Mouse (Mus musculus): Measurements from ENCODE around the gene Ccpg1.
A peak's percentile ranks its signal among the peaks of the same experiment; 100 is the strongest.

The Ccpg1 gene

DNA sequence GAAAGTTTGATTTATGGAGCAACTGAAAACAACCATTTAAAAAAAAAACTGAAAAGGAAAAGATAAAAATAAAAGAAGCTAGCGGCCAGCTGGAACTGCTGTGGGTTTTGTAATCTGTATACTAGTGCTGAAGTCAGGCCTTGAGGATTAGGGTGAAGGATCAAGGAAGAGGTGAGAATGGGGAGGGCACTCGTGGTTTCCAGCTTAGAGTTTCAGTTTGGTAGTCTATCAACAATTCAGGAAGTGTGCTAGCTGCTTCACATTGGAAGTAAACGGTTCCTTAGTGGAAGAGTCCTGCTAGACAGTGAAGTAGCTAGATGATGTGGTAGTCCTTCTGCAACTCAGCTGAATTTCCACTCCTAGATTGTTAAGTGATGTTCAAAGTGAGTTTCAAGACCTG is 23.2 kb downstream of the Ccpg1 start:
- Histone ChIP-seq H3K27me3 (ENCODE audit: control insufficient read depth, insufficient read depth, low read length, poor library complexity, severe bottlenecking) (no peaks in the 10 kb centered on the region), H3K36me3 (ENCODE audit: control insufficient read depth, insufficient read depth, low read length, poor library complexity, severe bottlenecking) (peaks cover 6% of the 10 kb centered on the region; the same call in 1 of the 2 replicates)
- DNase-seq (ENCODE audit: low read depth, low spot score), result no peak

GRCm38 (mm10) chr9:73012629-73013028 is 27.4 kb downstream of the Ccpg1 start:
- Histone ChIP-seq H3K36me3 (ENCODE audit: control insufficient read depth, insufficient read depth, low read length, poor library complexity, severe bottlenecking) (peaks cover 5% of the 10 kb centered on the region), H3K27me3 (ENCODE audit: control insufficient read depth, insufficient read depth, low read length, poor library complexity, severe bottlenecking) (no peaks in the 10 kb centered on the region)
- DNase-seq (ENCODE audit: low read depth, low spot score), result no peak

GRCm38 (mm10) chr9:73014724-73015123 is 29.5 kb downstream of the Ccpg1 start:
- H3K36me3 ChIP-seq (ENCODE audit: control insufficient read depth, insufficient read depth, low read length, poor library complexity, severe bottlenecking), result peaks cover 5% of the 10 kb centered on the region
- H3K27me3 ChIP-seq (ENCODE audit: control insufficient read depth, insufficient read depth, low read length, poor library complexity, severe bottlenecking), result no peaks in the 10 kb centered on the region
- no peak for DNase-seq (ENCODE audit: low read depth, low spot score)

- Histone ChIP-seq H3K27me3 (ENCODE audit: control insufficient read depth, insufficient read depth, low read length, poor library complexity, severe bottlenecking) (no peaks in the 10 kb centered on the region), H3K36me3 (ENCODE audit: control insufficient read depth, insufficient read depth, low read length, poor library complexity, severe bottlenecking) (peaks cover 1% of the 10 kb centered on the region)
- no peak for DNase-seq (ENCODE audit: low read depth, low spot score)
These were observed 34.6 kb downstream of the Ccpg1 start for GRCm38 (mm10) chr9:73019841-73020240.

DNA sequence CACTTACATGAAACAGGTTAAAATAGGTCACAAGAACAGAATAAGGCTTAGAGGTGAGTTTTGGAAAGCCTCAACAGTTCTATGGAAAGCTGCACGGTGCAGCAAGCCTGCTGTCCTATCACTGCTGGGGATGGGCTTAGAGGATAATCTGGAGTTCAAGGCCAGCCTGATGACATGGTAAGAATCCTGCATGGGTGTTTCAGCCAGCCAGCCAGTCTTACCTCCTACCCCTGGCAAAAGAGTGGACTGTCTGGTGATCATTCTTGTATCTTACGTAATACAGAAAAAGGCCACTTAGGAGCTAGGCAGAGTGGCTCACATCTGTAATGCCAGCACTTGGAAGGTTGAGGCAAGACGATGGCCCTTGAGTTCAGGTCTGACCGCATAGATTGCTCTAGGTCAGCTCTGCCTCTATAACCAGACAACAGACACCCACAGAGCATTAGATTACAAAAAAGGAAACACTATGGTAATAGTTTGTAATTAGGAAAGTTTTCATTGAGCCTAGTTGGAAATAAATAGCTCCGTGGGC is 35.4 kb downstream of the Ccpg1 start:
- no peak for DNase-seq (ENCODE audit: low read depth, low spot score)
- Histone ChIP-seq H3K27me3 (ENCODE audit: control insufficient read depth, insufficient read depth, low read length, poor library complexity, severe bottlenecking) (no peaks in the 10 kb centered on the region), H3K36me3 (ENCODE audit: control insufficient read depth, insufficient read depth, low read length, poor library complexity, severe bottlenecking) (no peaks in the 10 kb centered on the region; the same call in none of the 2 replicates)

DNA sequence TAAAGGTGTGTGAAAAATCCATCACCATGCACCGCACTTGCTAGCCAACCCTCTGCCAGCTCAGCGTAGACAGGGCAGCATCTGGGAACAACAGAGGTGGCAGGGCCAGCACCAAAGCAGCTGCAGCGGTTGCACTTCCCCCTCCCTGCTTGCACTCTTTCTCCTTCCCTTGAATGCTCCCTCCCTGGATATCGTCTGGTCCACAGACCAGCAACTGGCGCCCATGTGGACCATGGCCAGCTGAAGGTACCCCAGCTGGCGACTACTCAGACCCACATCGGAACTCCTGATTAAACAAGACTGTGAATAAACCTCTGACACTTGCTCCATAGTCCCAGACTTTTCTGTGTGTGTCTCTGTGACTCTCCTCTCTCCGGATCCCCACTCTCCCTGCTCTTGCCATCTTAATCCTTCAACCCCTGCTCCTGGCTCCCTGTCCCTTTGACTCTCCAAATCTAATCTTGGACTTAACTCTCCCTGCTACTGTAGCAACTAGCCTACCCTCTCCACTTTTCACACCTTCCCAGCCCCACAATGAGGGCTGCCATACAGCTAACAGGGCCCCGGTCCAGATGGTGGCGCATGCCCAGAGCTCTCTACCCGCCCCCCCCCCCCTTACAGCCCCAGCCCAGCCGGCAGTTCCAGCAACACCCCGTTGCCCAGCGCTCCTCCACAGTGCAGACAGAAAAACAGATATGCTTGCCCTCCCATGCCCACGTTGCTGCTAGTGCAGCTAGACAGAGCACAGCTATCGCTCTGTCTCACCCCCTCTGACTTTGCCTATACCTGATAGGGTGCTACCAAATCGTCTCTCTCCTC is 40.8 kb downstream of the Ccpg1 start:
- Histone ChIP-seq H3K36me3 (ENCODE audit: control insufficient read depth, insufficient read depth, low read length, poor library complexity, severe bottlenecking) (peaks cover 7% of the 10 kb centered on the region), H3K27me3 (ENCODE audit: control insufficient read depth, insufficient read depth, low read length, poor library complexity, severe bottlenecking) (no peaks in the 10 kb centered on the region)
- DNase-seq (ENCODE audit: low read depth, low spot score), result no peak

DNA sequence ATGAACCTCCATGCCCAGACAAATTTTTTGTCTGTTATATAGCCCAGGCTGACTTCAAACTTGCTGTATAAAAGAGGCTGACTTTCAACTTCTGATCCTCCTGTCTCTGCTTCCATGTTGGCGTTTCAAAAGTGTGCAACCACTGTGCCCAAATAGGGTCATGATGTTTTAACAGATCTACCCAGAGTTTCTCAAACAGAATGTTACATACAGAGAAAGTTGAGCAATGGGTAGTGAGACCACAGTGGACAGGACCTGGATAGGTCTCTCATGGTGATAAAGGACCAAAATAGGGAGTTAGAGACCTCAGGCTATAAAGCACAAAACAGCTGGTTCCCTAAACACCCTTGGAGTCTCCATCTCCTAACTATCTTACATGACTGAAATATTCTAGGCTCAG is 45.2 kb downstream of the Ccpg1 start:
- H3K27me3 ChIP-seq (ENCODE audit: control insufficient read depth, insufficient read depth, low read length, poor library complexity, severe bottlenecking), result no peaks in the 10 kb centered on the region
- DNase-seq (ENCODE audit: low read depth, low spot score), result no peak
- peaks cover 7% of the 10 kb centered on the region for H3K36me3 ChIP-seq (ENCODE audit: control insufficient read depth, insufficient read depth, low read length, poor library complexity, severe bottlenecking)

DNA sequence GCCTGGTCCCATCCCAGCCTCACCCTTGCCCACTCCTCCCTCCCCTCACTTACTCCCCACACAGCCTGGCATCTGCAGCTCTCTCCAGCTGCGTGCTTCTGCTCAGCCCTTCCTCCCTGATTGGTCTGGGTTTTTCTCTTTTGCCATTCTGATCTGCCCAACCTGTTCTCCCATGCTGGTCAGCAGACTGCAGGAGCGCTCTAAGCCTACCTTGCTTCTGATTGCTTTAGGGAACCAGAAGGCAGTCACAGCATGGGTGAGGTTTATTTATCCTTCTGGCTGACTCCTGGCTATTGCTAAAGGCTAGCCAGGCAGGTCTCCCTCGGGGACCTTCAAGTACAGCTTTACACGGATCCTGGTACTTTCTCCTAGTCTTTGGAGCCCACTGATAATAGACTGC is 46.2 kb downstream of the Ccpg1 start:
- Histone ChIP-seq H3K36me3 (ENCODE audit: control insufficient read depth, insufficient read depth, low read length, poor library complexity, severe bottlenecking) (peaks cover 7% of the 10 kb centered on the region), H3K27me3 (ENCODE audit: control insufficient read depth, insufficient read depth, low read length, poor library complexity, severe bottlenecking) (no peaks in the 10 kb centered on the region)
- no peak for DNase-seq (ENCODE audit: low read depth, low spot score)

- peaks cover 7% of the 10 kb centered on the region; the same call in 1 of the 2 replicates for H3K36me3 ChIP-seq (ENCODE audit: control insufficient read depth, insufficient read depth, low read length, poor library complexity, severe bottlenecking)
- no peak for DNase-seq (ENCODE audit: low read depth, low spot score)
- no peaks in the 10 kb centered on the region for H3K27me3 ChIP-seq (ENCODE audit: control insufficient read depth, insufficient read depth, low read length, poor library complexity, severe bottlenecking)
These were observed 48.2 kb downstream of the Ccpg1 start for GRCm38 (mm10) chr9:73033406-73033805.

DNA sequence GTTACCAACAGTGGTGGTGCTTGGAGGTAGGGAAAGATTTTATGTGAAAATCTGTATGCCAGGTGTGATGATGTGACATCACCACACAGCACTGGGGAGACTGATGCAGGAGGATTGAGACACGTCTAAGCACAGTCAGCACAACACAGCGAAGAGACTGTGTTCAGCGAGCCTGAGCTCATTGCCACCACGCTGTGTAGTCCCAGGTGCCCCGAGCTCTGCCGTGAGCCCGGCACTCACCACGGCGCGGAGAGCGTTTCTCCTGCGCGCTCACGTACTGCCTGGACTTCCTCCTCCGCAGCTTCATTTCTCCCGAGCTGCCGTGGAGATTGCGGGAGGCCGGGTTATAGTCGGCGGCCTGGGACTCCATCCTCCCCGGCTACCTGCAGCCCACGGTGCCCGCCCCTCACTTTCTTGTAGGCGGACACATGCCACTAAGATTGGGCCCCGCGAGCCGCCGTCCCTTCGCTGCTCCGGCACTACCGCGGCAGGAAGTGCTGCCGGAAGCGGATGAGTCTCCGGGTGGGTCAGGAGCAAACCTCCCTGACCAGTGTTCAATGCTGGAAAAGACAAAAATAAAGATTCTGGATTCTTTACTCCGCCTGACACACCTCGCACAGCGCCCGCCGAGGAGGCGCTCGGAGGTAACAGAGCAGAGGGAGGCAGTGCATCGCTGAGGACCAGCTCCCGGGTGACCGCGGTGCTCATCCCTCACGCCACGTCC is 54.2 kb downstream of the Ccpg1 start:
- no peaks in the 10 kb centered on the region for H3K36me3 ChIP-seq (ENCODE audit: control insufficient read depth, insufficient read depth, low read length, poor library complexity, severe bottlenecking)
- H3K27me3 ChIP-seq (ENCODE audit: control insufficient read depth, insufficient read depth, low read length, poor library complexity, severe bottlenecking), result no peaks in the 10 kb centered on the region
- DNase-seq (ENCODE audit: low read depth, low spot score), result peak; percentile 90

GRCm38 (mm10) chr9:73040080-73040479 is 54.9 kb downstream of the Ccpg1 start, which contains the start of gene Pigb:
Pigb (minus strand) TSS chr9:73040378.
- no peak for DNase-seq (ENCODE audit: low read depth, low spot score)
- H3K27me3 ChIP-seq (ENCODE audit: control insufficient read depth, insufficient read depth, low read length, poor library complexity, severe bottlenecking), result no peaks in the 10 kb centered on the region
- H3K36me3 ChIP-seq (ENCODE audit: control insufficient read depth, insufficient read depth, low read length, poor library complexity, severe bottlenecking), result no peaks in the 10 kb centered on the region

DNA sequence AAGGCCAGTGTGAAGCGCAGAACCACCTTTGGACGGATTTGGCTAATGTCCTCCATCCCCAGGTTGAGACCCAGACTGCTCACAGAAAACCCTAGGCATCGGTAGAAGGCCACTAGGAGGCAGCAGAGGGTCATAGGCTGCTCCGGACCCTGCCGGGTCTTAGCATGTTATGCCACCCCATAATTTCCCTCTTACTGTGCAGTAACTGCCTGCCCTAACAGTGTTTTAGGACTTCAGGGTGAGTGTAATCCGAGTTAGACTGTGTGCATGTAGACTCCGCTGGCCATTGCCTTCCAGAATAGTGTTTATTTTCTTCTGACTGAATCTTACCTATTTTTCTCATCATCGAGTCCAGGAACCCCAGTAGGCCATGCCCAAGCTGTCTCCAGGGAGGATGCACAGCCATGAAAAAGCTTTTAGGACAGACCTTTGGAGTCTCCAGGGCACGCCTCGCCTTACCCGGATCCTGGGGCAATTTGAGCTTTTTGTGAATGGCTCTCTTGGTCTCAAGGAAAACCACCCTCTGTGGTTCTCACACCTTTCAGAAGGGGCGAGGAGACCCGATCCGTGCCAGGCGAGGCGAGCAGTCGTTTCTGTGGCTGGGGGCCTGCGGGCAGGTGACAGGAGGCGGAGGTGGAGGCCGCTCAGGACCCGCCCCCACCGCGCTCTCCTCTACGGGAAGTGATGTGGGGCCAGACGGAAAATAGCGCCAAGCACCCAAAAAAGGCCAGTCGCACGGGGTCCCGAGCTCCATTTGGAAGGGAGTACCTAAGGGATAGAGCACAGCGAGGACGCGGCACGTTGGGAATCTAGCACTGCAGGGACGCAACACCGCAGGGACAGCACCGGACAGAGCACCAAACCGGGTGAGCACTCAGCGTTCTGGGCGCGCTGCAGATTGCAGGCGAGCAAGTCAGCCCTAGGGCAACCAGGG is 59.2 kb downstream of the Ccpg1 start, which contains the start of gene Rab27a:
Gene Rab27a (plus strand): TSS at position 709 of the 934 bp plus-strand sequence.
- H3K27me3 ChIP-seq (ENCODE audit: control insufficient read depth, insufficient read depth, low read length, poor library complexity, severe bottlenecking), result no peaks in the 10 kb centered on the region
- H3K36me3 ChIP-seq (ENCODE audit: control insufficient read depth, insufficient read depth, low read length, poor library complexity, severe bottlenecking), result no peaks in the 10 kb centered on the region
- DNase-seq (ENCODE audit: low read depth, low spot score), result peak; percentile 92

- H3K27me3 ChIP-seq (ENCODE audit: control insufficient read depth, insufficient read depth, low read length, poor library complexity, severe bottlenecking), result no peaks in the 10 kb centered on the region
- no peaks in the 10 kb centered on the region for H3K36me3 ChIP-seq (ENCODE audit: control insufficient read depth, insufficient read depth, low read length, poor library complexity, severe bottlenecking)
- DNase-seq (ENCODE audit: low read depth, low spot score), result no peak
These were observed 60.0 kb downstream of the Ccpg1 start for GRCm38 (mm10) chr9:73045204-73045603.

- no peak for DNase-seq (ENCODE audit: low read depth, low spot score)
- Histone ChIP-seq H3K27me3 (ENCODE audit: control insufficient read depth, insufficient read depth, low read length, poor library complexity, severe bottlenecking) (no peaks in the 10 kb centered on the region), H3K36me3 (ENCODE audit: control insufficient read depth, insufficient read depth, low read length, poor library complexity, severe bottlenecking) (no peaks in the 10 kb centered on the region)
These were observed 60.5 kb downstream of the Ccpg1 start for GRCm38 (mm10) chr9:73045711-73046110.

Data from splenic B cell, adult 2 months (primary cell).